Mouse (Mus musculus): ENCODE measurements around the gene Rrp36. TPM values are rescaled to one million over a fixed set of nuclear protein-coding genes. Genes with fewer than 3 reads are reported as not detected.

Rrp36 gene
- polyA plus RNA-seq, 1 experiment from 2014 or later, result 53.4 TPM

DNA sequence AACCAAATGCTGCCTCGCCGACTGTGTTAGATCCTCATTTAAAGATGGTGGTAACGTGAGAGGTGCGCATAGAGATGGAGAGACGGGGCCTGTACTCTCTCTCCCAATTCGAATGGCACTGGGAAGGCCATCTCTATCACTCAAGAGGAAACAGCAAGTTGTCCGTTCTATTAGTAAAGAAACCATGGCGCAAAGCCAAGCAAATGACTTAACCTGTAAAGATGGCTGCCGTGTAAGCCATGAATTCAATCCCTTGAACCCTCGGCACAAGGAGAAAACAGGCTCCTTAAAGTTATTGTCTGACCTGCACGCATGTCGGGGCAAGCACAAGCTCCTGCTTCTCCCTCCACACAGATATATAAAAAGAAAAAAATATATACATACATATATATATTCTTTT lies 56.4 kb downstream of the Rrp36 start:
- H3K9me3 ChIP-seq (ENCODE audit: control insufficient read depth, low read length), result no peaks in the 10 kb centered on the region
- H3K4me2 ChIP-seq, result no peak overlapping the region
- DNase-seq (ENCODE audit: low spot score, missing footprints), result no peak
- no peak overlapping the region for H3K4me3 ChIP-seq (ENCODE audit: low read depth, low read length)
- no peaks in the 10 kb centered on the region for H3K36me3 ChIP-seq (ENCODE audit: control insufficient read depth, insufficient read depth, low read length)
- no peak overlapping the region for H3K27ac ChIP-seq (ENCODE audit: low read depth, low read length)
- no peak overlapping the region for H3K9ac ChIP-seq (ENCODE audit: low read length)
- 66% methylated on average over 12 of the region's 12 CpGs for WGBS
- peaks cover 31% of the 10 kb centered on the region for H3K4me1 ChIP-seq (ENCODE audit: control insufficient read depth, insufficient read depth, low read length)
- no peaks in the 10 kb centered on the region for H3K27me3 ChIP-seq (ENCODE audit: control insufficient read depth, insufficient read depth, low read length)
- ATAC-seq (ENCODE audit: low FRiP score), result no peak

Other genes starting within 250 kb of the Rrp36 start
- gene Crip3, start 245.4 kb downstream of the Rrp36 start, polyA plus RNA-seq (2014; fragmentation: Nextera tagmentation; extraction: Ambion mirVana), result 0.55 and 0.85 TPM in 2 replicates
- gene Slc22a7, start 235.9 kb downstream of the Rrp36 start, polyA plus RNA-seq (2014; fragmentation: Nextera tagmentation; extraction: Ambion mirVana), result not detected in 2 replicates
- gene Ttbk1, start 186.7 kb downstream of the Rrp36 start, polyA plus RNA-seq (2014; fragmentation: Nextera tagmentation; extraction: Ambion mirVana), result 2.1 and 2.6 TPM in 2 replicates
- gene Dnph1, start 177.6 kb downstream of the Rrp36 start, polyA plus RNA-seq (2014; fragmentation: Nextera tagmentation; extraction: Ambion mirVana), result 71.7 and 77.2 TPM in 2 replicates
- 2.6 and 4.1 TPM in 2 replicates for gene Cul9, start 128.0 kb downstream of the Rrp36 start, polyA plus RNA-seq (2014; fragmentation: Nextera tagmentation; extraction: Ambion mirVana)
- 3.6 and 6.0 TPM in 2 replicates for gene Srf, start 118.2 kb downstream of the Rrp36 start, polyA plus RNA-seq (2014; fragmentation: Nextera tagmentation; extraction: Ambion mirVana)
- 16.7 and 19.5 TPM in 2 replicates for gene Ptk7, start 44.8 kb downstream of the Rrp36 start, polyA plus RNA-seq (2014; fragmentation: Nextera tagmentation; extraction: Ambion mirVana)
- 26.6 and 29.8 TPM in 2 replicates for gene Klc4, start 28.3 kb downstream of the Rrp36 start, polyA plus RNA-seq (2014; fragmentation: Nextera tagmentation; extraction: Ambion mirVana)
- gene Mrpl2, start 28.1 kb downstream of the Rrp36 start, polyA plus RNA-seq (2014; fragmentation: Nextera tagmentation; extraction: Ambion mirVana), result 97.8 and 100 TPM in 2 replicates
- gene Cul7, start 24.0 kb downstream of the Rrp36 start, polyA plus RNA-seq (2014; fragmentation: Nextera tagmentation; extraction: Ambion mirVana), result 26.2 and 26.8 TPM in 2 replicates
- 185 and 192 TPM in 2 replicates for gene Mea1, start 4.4 kb upstream of the Rrp36 start, polyA plus RNA-seq (2014; fragmentation: Nextera tagmentation; extraction: Ambion mirVana)
- 103 and 109 TPM in 2 replicates for gene Klhdc3, start 6.6 kb upstream of the Rrp36 start, polyA plus RNA-seq (2014; fragmentation: Nextera tagmentation; extraction: Ambion mirVana)
- gene Ppp2r5d, start 30.8 kb upstream of the Rrp36 start, polyA plus RNA-seq (2014; fragmentation: Nextera tagmentation; extraction: Ambion mirVana), result 106 and 110 TPM in 2 replicates
- gene Pex6, start 37.1 kb upstream of the Rrp36 start, polyA plus RNA-seq (2014; fragmentation: Nextera tagmentation; extraction: Ambion mirVana), result 12.8 and 16.5 TPM in 2 replicates
- gene Gnmt, start 54.8 kb upstream of the Rrp36 start, polyA plus RNA-seq (2014; fragmentation: Nextera tagmentation; extraction: Ambion mirVana), result 0.37 and 0.82 TPM in 2 replicates
- gene Cnpy3, start 77.9 kb upstream of the Rrp36 start, polyA plus RNA-seq (2014; fragmentation: Nextera tagmentation; extraction: Ambion mirVana), result 49.8 and 56.3 TPM in 2 replicates
- 0.48 and 0.70 TPM in 2 replicates for gene Ptcra, start 89.4 kb upstream of the Rrp36 start, polyA plus RNA-seq (2014; fragmentation: Nextera tagmentation; extraction: Ambion mirVana)
- 55.0 and 57.9 TPM in 2 replicates for gene 2310039H08Rik, start 98.3 kb upstream of the Rrp36 start, polyA plus RNA-seq (2014; fragmentation: Nextera tagmentation; extraction: Ambion mirVana)
- gene Rpl7l1, start 108.3 kb upstream of the Rrp36 start, polyA plus RNA-seq (2014; fragmentation: Nextera tagmentation; extraction: Ambion mirVana), result 170 and 179 TPM in 2 replicates
- 5.8 and 6.4 TPM in 2 replicates for gene Bicral, start 184.1 kb upstream of the Rrp36 start, polyA plus RNA-seq (2014; fragmentation: Nextera tagmentation; extraction: Ambion mirVana)
- gene Tbcc, start 216.3 kb upstream of the Rrp36 start, polyA plus RNA-seq (2014; fragmentation: Nextera tagmentation; extraction: Ambion mirVana), result 72.7 and 76.2 TPM in 2 replicates
- gene Prph2, start 236.1 kb upstream of the Rrp36 start, polyA plus RNA-seq (2014; fragmentation: Nextera tagmentation; extraction: Ambion mirVana), result not detected in 2 replicates